Mouse (Mus musculus): ENCODE measurements around the gene Brca2.

Gene Brca2

GRCm38 (mm10) chr5:150564426-150564825 lies 42.0 kb downstream of the Brca2 start:
- DNase-seq (ENCODE audit: low spot score in 2 of 2), result no peak

GRCm38 (mm10) chr5:150566226-150566625 lies 43.8 kb downstream of the Brca2 start:
- peak; percentile 56 to 75 for DNase-seq (ENCODE audit: low spot score in 2 of 2)

GRCm38 (mm10) chr5:150566971-150567370 lies 44.5 kb downstream of the Brca2 start:
- no peak for DNase-seq (ENCODE audit: low spot score in 2 of 2)

- peak; percentile 53 to 56 for DNase-seq (ENCODE audit: low spot score in 2 of 2)
Observed at GRCm38 (mm10) chr5:150570496-150571219, 48.2 kb downstream of the Brca2 start.

GRCm38 (mm10) chr5:150574403-150574802 lies 52.0 kb downstream of the Brca2 start:
- no peak for DNase-seq (ENCODE audit: low spot score in 2 of 2)

GRCm38 (mm10) chr5:150574885-150575284 lies 52.5 kb downstream of the Brca2 start:
- no peak for DNase-seq (ENCODE audit: low spot score in 2 of 2)

GRCm38 (mm10) chr5:150576832-150577231 lies 54.4 kb downstream of the Brca2 start:
- no peak for DNase-seq (ENCODE audit: low spot score in 2 of 2)

DNA sequence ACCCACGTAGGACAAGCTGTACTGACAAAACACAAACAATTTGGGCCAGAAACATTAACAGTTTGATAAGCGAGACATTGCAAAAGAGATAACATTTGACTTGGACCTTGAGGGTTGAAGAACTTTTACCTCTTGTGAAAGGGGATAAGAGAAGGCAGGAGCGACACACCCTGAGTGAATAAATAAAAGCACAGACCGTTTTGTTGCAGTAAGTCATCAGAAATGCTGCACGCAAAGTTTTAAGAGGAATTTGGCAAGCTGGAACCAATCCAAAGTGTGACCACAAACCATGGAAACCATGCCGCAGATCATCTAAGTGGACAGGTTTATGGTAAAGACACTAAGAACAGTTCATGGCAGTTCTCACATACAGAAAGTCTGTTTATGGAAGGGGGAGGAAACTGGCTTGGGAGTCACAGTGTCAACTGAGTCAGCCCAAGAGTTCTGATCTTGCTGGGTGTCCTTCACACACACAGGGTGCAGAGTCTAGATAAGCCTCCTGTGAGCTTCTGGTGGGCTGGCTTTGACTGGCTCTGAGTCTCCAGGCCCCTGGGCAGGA lies 56.3 kb downstream of the Brca2 start:
- DNase-seq (ENCODE audit: low spot score in 2 of 2), result no peak

DNA sequence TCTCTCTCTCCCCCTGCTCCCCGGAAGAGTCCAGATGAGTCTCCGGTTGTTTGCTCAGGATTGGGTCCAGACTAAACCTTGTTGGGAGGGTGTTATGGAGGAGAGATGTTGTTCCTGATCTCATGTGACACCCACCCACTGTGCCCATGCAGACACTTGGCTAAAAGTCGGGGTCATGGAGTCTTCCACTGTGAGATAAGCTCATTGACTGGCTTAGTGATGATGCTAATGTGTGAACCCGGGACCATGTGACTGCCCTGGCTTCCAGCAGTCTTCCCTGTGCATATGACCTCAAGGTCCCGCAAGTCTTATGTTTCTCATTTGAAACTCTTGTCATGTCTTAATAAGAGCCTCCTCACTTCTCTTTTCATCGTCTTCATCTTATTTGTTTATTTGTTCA lies 58.8 kb downstream of the Brca2 start:
- DNase-seq (ENCODE audit: low spot score in 2 of 2), result no peak

- DNase-seq (ENCODE audit: low spot score in 2 of 2), result no peak
Observed at GRCm38 (mm10) chr5:150583181-150583580, 60.8 kb downstream of the Brca2 start.

DNA sequence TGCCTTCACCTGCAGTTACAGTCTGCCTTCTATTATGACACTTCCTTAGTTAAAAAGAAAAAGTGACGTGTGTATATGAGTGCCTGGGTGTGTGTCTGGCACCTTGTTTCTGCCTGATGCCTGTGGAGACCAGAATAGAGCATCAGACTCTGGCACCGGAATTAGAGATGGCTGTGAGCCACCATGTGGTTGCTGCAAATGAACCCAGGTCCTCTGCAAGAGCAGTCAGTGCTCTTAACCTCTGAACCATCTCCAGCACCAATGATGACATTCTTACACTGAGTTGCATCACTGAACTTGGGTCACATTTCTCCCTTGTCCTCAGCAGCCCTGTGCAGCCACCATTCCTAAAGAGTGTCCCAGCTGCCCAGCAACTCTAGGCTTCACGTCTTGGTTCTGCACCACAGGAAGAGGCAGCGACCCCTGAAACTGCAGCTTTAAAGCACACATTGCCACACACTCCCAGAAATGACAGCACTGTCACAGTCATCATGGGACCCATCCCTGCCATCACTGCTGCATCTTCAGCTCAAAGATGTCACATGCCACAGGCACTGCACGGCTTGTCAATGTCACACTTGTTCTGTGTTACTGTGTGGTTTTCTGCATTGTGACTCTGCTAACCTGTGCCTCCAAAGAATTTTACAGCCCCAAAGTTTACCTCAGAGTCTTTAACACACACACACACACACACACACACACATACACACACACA lies 61.3 kb downstream of the Brca2 start:
- DNase-seq (ENCODE audit: low spot score in 2 of 2), result no peak

DNA sequence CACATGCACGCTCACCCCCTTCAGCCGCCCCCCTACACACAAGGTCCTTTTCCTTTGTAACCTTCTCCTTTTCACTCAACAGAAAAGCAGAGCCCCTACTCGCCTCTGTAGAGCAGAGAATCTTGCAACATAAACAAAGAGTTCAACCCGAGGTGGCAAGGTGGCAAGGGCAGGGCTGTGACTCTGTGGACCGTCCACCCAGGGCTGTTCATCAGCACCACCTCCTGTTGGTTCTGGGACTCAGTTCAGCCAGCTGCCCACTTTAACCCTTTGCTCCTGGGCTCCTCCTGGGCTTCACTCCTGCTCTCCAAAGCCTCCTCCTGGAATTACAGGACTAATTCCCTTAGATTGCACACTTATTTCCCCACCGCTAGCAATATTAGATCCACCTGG lies 61.9 kb downstream of the Brca2 start:
- DNase-seq (ENCODE audit: low spot score in 2 of 2), result no peak

- no peak for DNase-seq (ENCODE audit: low spot score in 2 of 2)
Observed at GRCm38 (mm10) chr5:150589945-150590344, 67.5 kb downstream of the Brca2 start.

- no peak for DNase-seq (ENCODE audit: low spot score in 2 of 2)
Observed at GRCm38 (mm10) chr5:150592186-150592903, 69.9 kb downstream of the Brca2 start.

DNA sequence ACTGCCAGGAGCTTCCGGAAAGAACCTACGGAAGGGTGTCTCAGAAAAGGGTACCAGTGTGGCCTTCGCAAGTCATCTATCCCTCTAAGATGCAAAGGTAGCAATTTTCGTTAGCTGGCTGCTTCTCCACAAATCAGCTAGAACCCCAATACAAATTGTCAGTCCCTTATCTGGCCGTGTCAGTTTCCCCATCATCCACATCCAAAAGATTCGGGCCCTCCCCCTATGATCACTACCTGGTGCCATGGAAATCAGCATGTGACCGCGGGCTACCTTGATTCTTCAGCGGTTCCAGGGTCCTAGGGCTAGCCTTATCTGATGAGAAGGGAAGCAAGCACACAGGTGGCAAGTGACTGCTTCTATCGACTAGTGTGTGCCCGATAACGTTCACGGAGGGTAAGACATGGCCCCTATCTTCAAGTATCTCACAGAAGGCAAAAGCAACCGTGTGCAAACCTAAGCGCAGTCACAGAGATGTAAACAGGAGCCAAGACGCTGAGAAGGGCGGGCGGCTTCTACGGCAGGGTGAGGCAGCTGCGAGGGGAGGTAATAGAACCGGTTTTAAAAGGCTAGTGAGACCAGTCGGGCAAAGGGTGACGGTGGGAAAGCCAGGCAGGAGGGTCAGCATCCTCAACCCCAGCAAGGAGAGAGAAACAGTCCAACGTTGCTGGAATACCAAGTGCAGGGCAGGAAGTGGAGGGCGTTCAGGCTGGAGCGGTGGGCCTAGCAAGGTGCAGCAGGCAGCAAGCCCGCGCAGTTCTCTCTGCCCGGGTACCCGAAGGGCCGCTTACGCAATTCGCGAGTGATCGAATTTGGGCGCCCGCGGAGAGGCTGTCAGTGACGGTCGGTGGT lies 70.7 kb downstream of the Brca2 start:
- peak; percentile 65 to 76 for DNase-seq (ENCODE audit: low spot score in 2 of 2)

DNA sequence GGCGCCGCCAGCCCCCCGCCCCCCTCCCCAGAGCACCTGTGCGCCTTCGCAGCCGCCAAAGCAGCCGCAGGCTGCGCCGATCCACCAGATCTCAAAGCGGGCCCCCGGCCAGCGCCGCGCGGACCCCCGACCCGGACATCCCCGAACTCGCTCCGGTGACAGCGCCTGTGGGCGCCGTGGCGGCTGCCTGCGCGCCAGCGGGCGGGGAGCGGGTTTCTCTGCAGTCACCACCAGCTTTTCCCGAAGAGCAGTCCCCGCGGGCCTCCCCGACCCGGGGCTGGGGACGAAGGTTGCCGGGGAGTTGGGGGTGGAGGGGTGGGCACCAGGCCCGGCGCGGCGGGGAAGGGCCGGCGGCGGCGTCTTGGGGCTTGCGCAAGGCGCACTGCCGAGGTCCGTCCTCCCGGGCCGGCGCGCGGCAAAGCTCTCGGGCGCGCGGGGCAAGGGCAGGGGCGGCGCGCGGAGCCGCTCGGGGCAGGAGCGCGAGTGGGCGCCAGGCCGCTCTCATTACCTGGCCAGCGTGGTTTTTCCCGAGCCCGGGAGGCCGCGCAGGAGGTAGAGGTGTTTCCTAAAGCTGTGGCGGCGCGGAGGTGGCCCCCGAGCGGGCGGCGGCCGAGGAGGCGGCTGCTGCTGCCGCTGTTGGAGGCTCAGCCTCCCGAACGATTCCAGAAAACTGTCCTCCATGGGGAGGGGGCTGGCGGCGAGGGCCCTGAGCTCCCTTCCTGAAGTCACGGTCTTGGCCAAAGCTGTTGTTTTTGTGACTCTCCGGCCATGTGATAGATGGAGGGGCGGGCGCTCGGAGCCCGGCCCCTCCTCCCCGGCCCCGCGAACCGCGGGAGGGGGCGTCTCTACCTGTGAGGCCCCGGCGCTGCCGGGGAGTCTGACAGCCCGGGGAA lies 71.6 kb downstream of the Brca2 start:
- DNase-seq (ENCODE audit: low spot score in 2 of 2), result peak; percentile 67 to 71

DNA sequence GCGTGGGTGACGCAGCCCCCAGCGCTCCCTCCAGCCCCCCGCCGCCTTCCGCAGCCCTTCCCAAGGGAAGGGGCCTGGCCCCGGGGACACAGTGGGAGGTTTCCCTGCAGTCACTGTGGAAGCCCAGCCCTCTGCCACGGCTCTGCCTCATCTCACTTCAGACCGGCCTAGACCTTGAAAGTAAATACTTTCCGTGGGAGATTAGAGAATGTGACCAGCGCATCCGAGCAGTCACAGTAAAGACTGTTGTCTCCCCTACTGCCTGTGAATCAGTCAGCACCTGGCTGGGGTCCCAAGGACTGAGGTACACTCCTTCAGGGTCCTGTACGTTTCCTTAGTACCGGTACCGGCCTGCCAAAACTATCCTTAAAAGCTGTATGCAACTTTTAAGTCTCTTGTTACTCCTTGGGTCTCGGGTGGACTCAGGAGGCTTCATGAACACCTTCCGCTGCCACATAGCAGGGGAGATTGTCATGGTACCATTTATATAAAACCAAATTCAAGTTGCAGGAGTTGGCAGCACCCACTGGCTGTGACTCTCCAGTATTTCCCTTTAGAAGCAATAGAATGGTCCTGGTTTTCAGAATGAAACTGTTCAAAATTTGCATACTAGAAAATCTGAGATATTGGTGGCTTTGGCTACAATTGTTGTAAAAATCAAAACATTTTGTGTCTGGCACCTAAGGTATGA lies 72.4 kb downstream of the Brca2 start:
- DNase-seq (ENCODE audit: low spot score in 2 of 2), result peak; percentile 38 to 50

- no peak for DNase-seq (ENCODE audit: low spot score in 2 of 2)
Observed at GRCm38 (mm10) chr5:150595366-150596016, 73.1 kb downstream of the Brca2 start.

GRCm38 (mm10) chr5:150597088-150597487 lies 74.7 kb downstream of the Brca2 start, which contains the start of gene N4bp2l1:
N4bp2l1 (minus strand) TSS chr5:150597188.
- DNase-seq (ENCODE audit: low spot score in 2 of 2), result no peak

Data from right cerebral cortex, postnatal 10 days (tissue).